8 mouse cellular contexts compared by ENCODE assay signal in genomic region chr12:44209824-44210752, GRCm38 (mm10). TPM values are rescaled to one million over a fixed set of nuclear protein-coding genes. Genes with fewer than 3 reads are reported as not detected.
DNase-seq lines count a peak whose midpoint lies in the region; ATAC-seq lines count a peak whose summit lies in the region.

Gene Dnajb9, minus strand, starts transcription at chr12:44210326.

- peak within 1 kb of the TSS; percentile 67 for H3K4me3 ChIP-seq in hindbrain, embryonic 14.5 days (replicated peaks; ENCODE audit: low read length)

- peak within 1 kb of the TSS; percentile 68 for H3K9ac ChIP-seq in hindbrain, embryonic 14.5 days

- no peaks in the 10 kb centered on the region for H3K27me3 ChIP-seq in hindbrain, embryonic 14.5 days (ENCODE audit: control insufficient read depth, insufficient read depth, low read length)

- H3K4me1 ChIP-seq in hindbrain, embryonic 14.5 days (replicated peaks; ENCODE audit: control insufficient read depth, insufficient read depth, low read length): peaks cover 19% of the 10 kb centered on the region

- H3K27ac ChIP-seq in hindbrain, embryonic 14.5 days: peak within 1 kb of the TSS; percentile 82

- ATAC-seq in hindbrain, embryonic 14.5 days (ENCODE audit: low FRiP score): peak; percentile 99

- peak; percentile 98 for DNase-seq in R1 (ENCODE audit: low read depth, low spot score)
- DNase-seq in cerebellum, postnatal 25 days: peak; percentile 100
- peak; percentile 99 for DNase-seq in frontal cortex, postnatal 25 days (ENCODE audit: low spot score in 2 of 2)
- peak; percentile 100 for DNase-seq in hindbrain, embryonic 14.5 days (ENCODE audit: low spot score)
- peak; percentile 100 for DNase-seq in layer of hippocampus, postnatal 36 days
- peak; percentile 100 for DNase-seq in lung, postnatal 36 days
- DNase-seq in retina, postnatal 1 day: peak; percentile 100
- DNase-seq in urinary bladder, adult 18-20 months (ENCODE audit: low spot score in 2 of 2): peak; percentile 100

- no peaks in the 10 kb centered on the region for H3K9me3 ChIP-seq in hindbrain, embryonic 14.5 days (ENCODE audit: control insufficient read depth, low read length)

- peak within 1 kb of the TSS; percentile 72 for H3K4me2 ChIP-seq in hindbrain, embryonic 14.5 days (replicated peaks)

- H3K36me3 ChIP-seq in hindbrain, embryonic 14.5 days (replicated peaks; ENCODE audit: control insufficient read depth, insufficient read depth): peaks cover 12% of the 10 kb centered on the region

- under 1% methylated on average over 77 of the region's 77 CpGs for WGBS in hindbrain, embryonic 14.5 days

RNA-seq across cellular contexts. Expression of gene Dnajb9, which starts in this region (rescaled TPM):
- 38.2 and 48.7 TPM in 2 replicates for polyA plus RNA-seq in hindbrain, embryonic 14.5 days (2014; fragmentation: Nextera tagmentation; extraction: Ambion mirVana)
- 10 to 100 TPM; 36.9 to 39.1 TPM for total RNA-seq in layer of hippocampus, postnatal 36 days (2021)

Comparison
In these comparisons a context has a peak if more than half of its experiments do, and no peak if none do; other contexts are left out.
1. Peak in every context shown above with its lines: DNase-seq, ATAC-seq, H3K4me3 ChIP-seq and H3K27ac ChIP-seq.